38 mouse cellular contexts compared by ENCODE assay signal in genomic region chr5:89457554-89458062, GRCm38 (mm10). TPM values are rescaled to one million over a fixed set of nuclear protein-coding genes. Genes with fewer than 3 reads are reported as not detected.
DNase-seq lines count a peak whose midpoint lies in the region; ATAC-seq and TF ChIP-seq lines count a peak whose summit lies in the region.
"Had no signal": no experiment of that assay in that cellular context is flagged by ENCODE, and none has a peak within 500 bp of the region (broad histone marks: within the 10 kb centered on the region; RNA-seq: fewer than 3 reads in every experiment).

Gene Gc (minus strand): TSS chr5:89457898.

- no peak for TF ChIP-seq POLR2A in bone marrow, adult 2 months (IDR thresholded peaks at IDR 0.05; ENCODE audit: borderline replicate concordance, control insufficient read depth, low read depth, low read length)

- H3K4me2 ChIP-seq in intestine, embryonic 14.5 days (ENCODE audit: low read length), result no peak within 1 kb of the TSS
- H3K4me2 ChIP-seq in intestine, postnatal 0 days (replicated peaks; ENCODE audit: low read depth), result no peak within 1 kb of the TSS
- H3K4me2 ChIP-seq in intestine, embryonic 16.5 days (ENCODE audit: low read depth, low read length), result no peak within 1 kb of the TSS
- peak within 1 kb of the TSS; percentile 15; the same call in 1 of the 2 replicates for H3K4me2 ChIP-seq in liver, embryonic 15.5 days
- H3K4me2 ChIP-seq in midbrain, embryonic 13.5 days (replicated peaks), result no peak within 1 kb of the TSS
- H3K4me2 ChIP-seq: heart, embryonic 15.5 days; hindbrain, embryonic 12.5 days; limb, embryonic 15.5 days had no signal

- no peak for TF ChIP-seq CTCF in intestine, postnatal 0 days (IDR thresholded peaks at IDR 0.05; ENCODE audit: low read depth)
- TF ChIP-seq CTCF in bone marrow, adult 2 months (IDR thresholded peaks at IDR 0.05; ENCODE audit: control insufficient read depth, insufficient read depth, low read length), result no peak
- TF ChIP-seq CTCF in left cerebral cortex, adult 2 months (IDR thresholded peaks at IDR 0.05), result no peak

- no peak for ATAC-seq in intestine, embryonic 14.5 days (replicated peaks; ENCODE audit: low FRiP score, low TSS enrichment, low read depth)
- ATAC-seq in intestine, postnatal 0 days, result no peak
- ATAC-seq in intestine, embryonic 16.5 days, result peak; percentile 34; the same call in 1 of the 2 replicates
- ATAC-seq in liver, embryonic 15.5 days (ENCODE audit: insufficient read depth), result peak; percentile 53; the same call in 1 of the 2 replicates
- ATAC-seq in midbrain, embryonic 13.5 days, result no peak
- ATAC-seq: CD4-positive, CD25-positive, alpha-beta regulatory T cell, adult 4 months; forebrain, embryonic 14.5 days; hindbrain, postnatal 0 days; midbrain, embryonic 16.5 days had no signal

- intact Hi-C loops in left cerebral cortex, adult 2 months (cut with DNase I), result no loop called here

- H3K9ac ChIP-seq in intestine, embryonic 14.5 days (ENCODE audit: low read length), result no peak within 1 kb of the TSS
- no peak within 1 kb of the TSS for H3K9ac ChIP-seq in intestine, postnatal 0 days (ENCODE audit: low read depth, low read length)
- no peak within 1 kb of the TSS for H3K9ac ChIP-seq in intestine, embryonic 16.5 days (ENCODE audit: low read depth, low read length)
- no peak within 1 kb of the TSS for H3K9ac ChIP-seq in liver, embryonic 15.5 days
- no peak within 1 kb of the TSS for H3K9ac ChIP-seq in midbrain, embryonic 13.5 days (replicated peaks)
- H3K9ac ChIP-seq: heart, embryonic 15.5 days; hindbrain, embryonic 12.5 days; limb, embryonic 15.5 days had no signal

- 68% methylated on average over 5 of the region's 5 CpGs for WGBS in intestine, embryonic 14.5 days
- 53% methylated on average over 5 of the region's 5 CpGs for WGBS in intestine, postnatal 0 days
- 75% methylated on average over 5 of the region's 5 CpGs for WGBS in bone marrow, adult 2 months
- 58% methylated on average over 5 of the region's 5 CpGs for WGBS in intestine, embryonic 16.5 days
- 60% methylated on average over 5 of the region's 5 CpGs for WGBS in liver, embryonic 15.5 days (ENCODE audit: insufficient replicate concordance)
- 72% methylated on average over 5 of the region's 5 CpGs for WGBS in midbrain, embryonic 13.5 days
- WGBS in forebrain, embryonic 10.5 days, result 77% methylated on average over 5 of the region's 5 CpGs

- no peak within 1 kb of the TSS for H3K4me3 ChIP-seq in intestine, embryonic 14.5 days (ENCODE audit: low read depth, low read length)
- no peak within 1 kb of the TSS for H3K4me3 ChIP-seq in intestine, postnatal 0 days (ENCODE audit: low read depth, low read length)
- H3K4me3 ChIP-seq in bone marrow, adult 2 months (replicated peaks; ENCODE audit: control insufficient read depth, low read depth, low read length), result no peak within 1 kb of the TSS
- no peak within 1 kb of the TSS for H3K4me3 ChIP-seq in intestine, embryonic 16.5 days (ENCODE audit: low read length)
- H3K4me3 ChIP-seq in liver, embryonic 15.5 days (replicated peaks), result peak within 1 kb of the TSS; percentile 42
- H3K4me3 ChIP-seq in left cerebral cortex, adult 2 months, result no peak within 1 kb of the TSS
- H3K4me3 ChIP-seq in midbrain, embryonic 13.5 days (replicated peaks), result no peak within 1 kb of the TSS
- H3K4me3 ChIP-seq in forebrain, embryonic 10.5 days, result no peak within 1 kb of the TSS
- H3K4me3 ChIP-seq: heart, embryonic 10.5 days; heart, embryonic 15.5 days; hindbrain, embryonic 12.5 days; limb, embryonic 10.5 days; limb, embryonic 15.5 days; midbrain, embryonic 10.5 days had no signal

- no peaks in the 10 kb centered on the region for H3K27me3 ChIP-seq in intestine, embryonic 14.5 days (replicated peaks; ENCODE audit: control insufficient read depth, insufficient read depth, low read length)
- H3K27me3 ChIP-seq in intestine, postnatal 0 days (replicated peaks; ENCODE audit: control insufficient read depth, insufficient read depth, low read length), result no peaks in the 10 kb centered on the region
- no peaks in the 10 kb centered on the region for H3K27me3 ChIP-seq in intestine, embryonic 16.5 days (replicated peaks; ENCODE audit: control insufficient read depth, insufficient read depth, low read length)
- H3K27me3 ChIP-seq in liver, embryonic 15.5 days, result no peaks in the 10 kb centered on the region
- H3K27me3 ChIP-seq in midbrain, embryonic 13.5 days, result no peaks in the 10 kb centered on the region
- H3K27me3 ChIP-seq in forebrain, embryonic 10.5 days (ENCODE audit: poor library complexity, severe bottlenecking), result no peaks in the 10 kb centered on the region
- H3K27me3 ChIP-seq: heart, embryonic 15.5 days; hindbrain, embryonic 12.5 days; limb, embryonic 15.5 days had no signal

- H3K9me3 ChIP-seq in intestine, embryonic 14.5 days (ENCODE audit: control insufficient read depth, low read length), result no peaks in the 10 kb centered on the region
- no peaks in the 10 kb centered on the region for H3K9me3 ChIP-seq in intestine, postnatal 0 days (ENCODE audit: control insufficient read depth)
- no peaks in the 10 kb centered on the region for H3K9me3 ChIP-seq in intestine, embryonic 16.5 days (ENCODE audit: control insufficient read depth, low read length)
- no peaks in the 10 kb centered on the region for H3K9me3 ChIP-seq in liver, embryonic 15.5 days (replicated peaks)
- H3K9me3 ChIP-seq in midbrain, embryonic 13.5 days, result no peaks in the 10 kb centered on the region
- no peaks in the 10 kb centered on the region for H3K9me3 ChIP-seq in forebrain, embryonic 10.5 days
- H3K9me3 ChIP-seq: heart, embryonic 10.5 days; heart, embryonic 15.5 days; hindbrain, embryonic 12.5 days; limb, embryonic 10.5 days; limb, embryonic 15.5 days; midbrain, embryonic 10.5 days had no signal

- no peaks in the 10 kb centered on the region for H3K4me1 ChIP-seq in intestine, embryonic 14.5 days (replicated peaks; ENCODE audit: control insufficient read depth, insufficient read depth, low read length)
- no peaks in the 10 kb centered on the region for H3K4me1 ChIP-seq in intestine, postnatal 0 days (replicated peaks; ENCODE audit: control insufficient read depth, insufficient read depth, low read length)
- no peaks in the 10 kb centered on the region for H3K4me1 ChIP-seq in bone marrow, adult 2 months (ENCODE audit: control insufficient read depth, insufficient read depth, low read length)
- H3K4me1 ChIP-seq in intestine, embryonic 16.5 days (ENCODE audit: control insufficient read depth, insufficient read depth, low read length), result no peaks in the 10 kb centered on the region
- H3K4me1 ChIP-seq in liver, embryonic 15.5 days (replicated peaks), result no peaks in the 10 kb centered on the region; the same call in 1 of the 2 replicates
- H3K4me1 ChIP-seq in midbrain, embryonic 13.5 days (replicated peaks), result no peaks in the 10 kb centered on the region
- no peaks in the 10 kb centered on the region for H3K4me1 ChIP-seq in forebrain, embryonic 10.5 days
- H3K4me1 ChIP-seq: heart, embryonic 10.5 days; heart, embryonic 15.5 days; hindbrain, embryonic 12.5 days; limb, embryonic 10.5 days; limb, embryonic 15.5 days; midbrain, embryonic 10.5 days had no signal

- DNase-seq in intestine, embryonic 14.5 days (ENCODE audit: low spot score), result no peak
- no peak for DNase-seq in left cerebral cortex, adult 2 months (ENCODE audit: extremely low spot score in 1 of 2, low spot score in 2 of 2)
- no peak for DNase-seq in forebrain, embryonic 10.5 days (ENCODE audit: extremely low spot score, low spot score)
- DNase-seq: adrenal gland, adult 2 months; cerebellum, adult 2 months; cerebellum, postnatal 14 days; gastrocnemius, postnatal 14 days; heart, adult 11 months; kidney, adult 8-10 months; kidney, postnatal 4 days; lung, postnatal 10 days; right cerebral cortex, postnatal 25 days; thymus, adult 2 months; thymus, postnatal 4 days had no signal

- no peaks in the 10 kb centered on the region for H3K36me3 ChIP-seq in intestine, embryonic 14.5 days (ENCODE audit: control insufficient read depth, insufficient read depth, low read length)
- H3K36me3 ChIP-seq in intestine, postnatal 0 days (ENCODE audit: control insufficient read depth, insufficient read depth), result no peaks in the 10 kb centered on the region
- no peaks in the 10 kb centered on the region for H3K36me3 ChIP-seq in intestine, embryonic 16.5 days (ENCODE audit: control insufficient read depth, insufficient read depth, low read length)
- no peaks in the 10 kb centered on the region for H3K36me3 ChIP-seq in liver, embryonic 15.5 days (replicated peaks)
- no peaks in the 10 kb centered on the region for H3K36me3 ChIP-seq in midbrain, embryonic 13.5 days
- no peaks in the 10 kb centered on the region for H3K36me3 ChIP-seq in forebrain, embryonic 10.5 days (replicated peaks)
- H3K36me3 ChIP-seq: heart, embryonic 10.5 days; heart, embryonic 15.5 days; hindbrain, embryonic 12.5 days; limb, embryonic 10.5 days; limb, embryonic 15.5 days; midbrain, embryonic 10.5 days had no signal

- no peak within 1 kb of the TSS for H3K27ac ChIP-seq in intestine, embryonic 14.5 days (ENCODE audit: low read depth)
- no peak within 1 kb of the TSS for H3K27ac ChIP-seq in intestine, postnatal 0 days (ENCODE audit: low read depth, low read length)
- no peak within 1 kb of the TSS for H3K27ac ChIP-seq in bone marrow, adult 2 months (ENCODE audit: control insufficient read depth, insufficient read depth, low read depth, low read length, poor library complexity)
- no peak within 1 kb of the TSS for H3K27ac ChIP-seq in intestine, embryonic 16.5 days (ENCODE audit: low read length)
- H3K27ac ChIP-seq in liver, embryonic 15.5 days (replicated peaks), result peak within 1 kb of the TSS; percentile 20; the same call in 1 of the 2 replicates
- H3K27ac ChIP-seq in left cerebral cortex, adult 2 months, result no peak within 1 kb of the TSS
- no peak within 1 kb of the TSS for H3K27ac ChIP-seq in midbrain, embryonic 13.5 days
- no peak within 1 kb of the TSS for H3K27ac ChIP-seq in forebrain, embryonic 10.5 days
- H3K27ac ChIP-seq: heart, embryonic 10.5 days; heart, embryonic 15.5 days; hindbrain, embryonic 12.5 days; hindbrain, postnatal 0 days; kidney, postnatal 0 days; limb, embryonic 10.5 days; limb, embryonic 15.5 days; midbrain, embryonic 10.5 days had no signal

RNA-seq across cellular contexts. Expression of gene Gc, which starts in this region (rescaled TPM):
- polyA plus RNA-seq in intestine, embryonic 14.5 days (2014; fragmentation: Nextera tagmentation; extraction: Ambion mirVana), result 0.23 and 19.7 TPM in 2 replicates
- polyA plus RNA-seq in intestine, postnatal 0 days (2015; fragmentation: Nextera tagmentation; extraction: Ambion mirVana), result 1.6 and 3.0 TPM in 2 replicates
- polyA plus RNA-seq in bone marrow, adult 2 months (2011; ENCODE audit: insufficient read depth, insufficient read length, low replicate concordance, missing spikeins), result 7.3 and 44.0 TPM in 2 replicates
- polyA plus RNA-seq in intestine, embryonic 16.5 days (2015; fragmentation: Nextera tagmentation; extraction: Ambion mirVana), result 24.4 and 30.7 TPM in 2 replicates
- polyA plus RNA-seq in liver, embryonic 15.5 days (2015; fragmentation: Nextera tagmentation; extraction: Ambion mirVana), result 508 and 677 TPM in 2 replicates
- not detected for total RNA-seq in left cerebral cortex, adult 2 months (2021)
- not detected in 2 replicates for polyA plus RNA-seq in midbrain, embryonic 13.5 days (2015; fragmentation: Nextera tagmentation; extraction: Ambion mirVana)
- not detected in 2 replicates for polyA plus RNA-seq in forebrain, embryonic 10.5 days (2016; fragmentation: Nextera tagmentation; extraction: Ambion mirVana)
- total RNA-seq: gastrocnemius, postnatal 14 days; heart, postnatal 25 days; layer of hippocampus, adult 8-10 months; layer of hippocampus, postnatal 25 days; left cerebral cortex, postnatal 10 days; neutrophil, adult 5-6 weeks had no signal
- polyA plus RNA-seq: CD4-positive, CD25-positive, alpha-beta regulatory T cell, adult 4 months; cerebellum, adult 2 months; cortical plate, adult 2 months; embryonic facial prominence, embryonic 14.5 days; forebrain, embryonic 14.5 days; hindbrain, embryonic 12.5 days; limb, embryonic 10.5 days; midbrain, embryonic 10.5 days; neural tube, embryonic 11.5 days had no signal

Comparison
In these comparisons a context has a peak if more than half of its experiments do, and no peak if none do; other contexts are left out.
1. RNA of gene Gc (polyA plus RNA-seq): 508 to 677 TPM in liver, embryonic 15.5 days; 7.3 to 44.0 TPM in bone marrow, adult 2 months, 24.4 to 30.7 TPM in intestine, embryonic 16.5 days, 0.23 to 19.7 TPM in intestine, embryonic 14.5 days, 1.6 to 3.0 TPM in intestine, postnatal 0 days, not detected in midbrain, embryonic 13.5 days and not detected in forebrain, embryonic 10.5 days; every median in the first group is over 10 times any median in the second.
2. ATAC-seq: peak in intestine, embryonic 16.5 days (single experiment) and liver, embryonic 15.5 days (single experiment); none in intestine, embryonic 14.5 days (single experiment), intestine, postnatal 0 days (single experiment) and midbrain, embryonic 13.5 days (single experiment).